Mouse (Mus musculus) retina, embryonic 14.5 days (tissue): ENCODE measurements around the gene Coa7.
"Not testable (repeated sequence)": the region's sequence is repeated elsewhere in the genome, so short reads cannot be mapped to it uniquely, and the experiment has no call there.

Experiments used
- DNase-seq: peaks from one replicate; pipeline ENCODE4 v3.0.0-alpha.2; 2015; ENCODE audit warnings: low spot score

Coa7 gene

DNA sequence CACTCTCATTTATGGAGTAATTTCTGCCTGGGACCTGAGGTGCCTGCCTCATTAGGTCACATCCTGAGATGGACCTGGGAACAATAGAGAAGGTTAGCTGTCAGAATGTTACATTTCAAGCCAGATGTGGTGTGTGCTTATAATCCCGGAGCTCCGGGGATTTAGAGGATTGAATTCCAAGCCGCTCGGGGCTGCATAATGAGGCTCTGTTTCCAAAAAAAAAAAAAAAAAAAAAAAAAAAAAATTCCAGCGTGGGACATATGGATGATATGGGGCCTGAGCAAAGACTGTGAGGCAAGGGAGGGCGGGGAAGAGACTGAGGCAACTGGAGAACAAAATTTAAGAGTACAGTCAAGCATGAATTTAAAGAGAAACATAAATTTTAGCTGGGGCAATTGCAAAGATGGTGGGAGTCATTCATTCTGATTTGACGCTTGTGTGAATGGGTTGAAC is 16.7 kb downstream of the Coa7 start:
- DNase-seq: peak; percentile 35

DNA sequence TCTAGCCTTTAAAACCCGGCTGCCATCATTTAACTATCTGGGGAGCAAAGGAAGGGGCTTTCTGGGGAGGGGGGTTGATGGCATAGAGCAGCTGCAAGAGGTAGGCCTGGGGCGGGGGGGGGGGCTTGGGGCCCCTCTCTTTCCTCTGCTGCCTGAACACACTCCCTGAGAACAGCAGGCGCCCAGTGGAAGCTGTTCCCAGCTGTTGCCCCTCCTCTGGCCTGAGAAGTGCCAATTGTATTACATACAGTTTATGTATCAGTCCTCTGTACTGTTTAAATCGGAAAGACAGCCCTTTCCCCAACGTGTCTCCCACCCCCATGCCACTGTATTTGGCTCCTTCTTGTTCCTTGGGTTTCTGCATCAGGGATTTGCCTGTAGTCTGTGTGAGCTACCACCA is 17.9 kb downstream of the Coa7 start:
- DNase-seq: no peak

DNA sequence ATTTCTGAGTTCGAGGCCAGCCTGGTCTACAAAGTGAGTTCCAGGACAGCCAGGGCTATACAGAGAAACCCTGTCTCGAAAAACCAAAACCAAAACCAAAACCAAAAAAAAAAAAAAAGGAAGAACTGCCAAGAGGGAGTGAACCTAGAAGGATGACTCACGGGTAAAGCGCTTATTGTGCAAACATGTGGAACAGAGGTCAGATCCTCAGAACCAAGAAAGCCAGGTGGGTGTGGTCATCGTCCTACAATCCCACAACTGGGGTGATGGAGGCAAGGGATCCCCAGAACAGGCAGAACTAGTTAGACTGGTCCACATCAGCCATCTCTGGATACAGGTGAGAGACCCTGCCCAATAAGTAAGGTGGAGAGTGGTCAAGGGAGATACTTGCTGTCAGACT is 19.2 kb downstream of the Coa7 start:
- DNase-seq: no peak

GRCm38 (mm10) chr4:108348256-108348875 is 20.4 kb downstream of the Coa7 start:
- no peak for DNase-seq

DNA sequence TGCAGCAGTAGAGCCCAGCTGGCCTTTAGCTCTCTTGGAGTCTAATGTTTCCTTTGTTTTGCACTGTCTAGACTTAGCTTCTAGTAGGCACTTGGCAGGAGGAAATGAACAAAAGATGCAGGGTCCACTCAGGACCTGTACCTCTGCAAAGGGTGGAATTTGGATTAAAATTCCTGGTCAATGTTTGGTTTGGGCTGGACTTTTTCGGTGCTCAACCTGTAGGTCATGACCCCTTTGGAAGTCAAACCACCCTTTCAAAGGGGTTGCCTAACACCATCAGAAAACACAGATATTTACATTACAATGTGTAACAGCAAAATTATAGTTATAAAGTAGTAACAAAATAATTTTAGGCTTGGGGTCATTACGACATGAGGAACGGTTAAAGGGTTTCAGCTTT is 21.1 kb downstream of the Coa7 start:
- no peak for DNase-seq

- DNase-seq: no peak
Measured at GRCm38 (mm10) chr4:108349836-108350547, 22.1 kb downstream of the Coa7 start.

DNA sequence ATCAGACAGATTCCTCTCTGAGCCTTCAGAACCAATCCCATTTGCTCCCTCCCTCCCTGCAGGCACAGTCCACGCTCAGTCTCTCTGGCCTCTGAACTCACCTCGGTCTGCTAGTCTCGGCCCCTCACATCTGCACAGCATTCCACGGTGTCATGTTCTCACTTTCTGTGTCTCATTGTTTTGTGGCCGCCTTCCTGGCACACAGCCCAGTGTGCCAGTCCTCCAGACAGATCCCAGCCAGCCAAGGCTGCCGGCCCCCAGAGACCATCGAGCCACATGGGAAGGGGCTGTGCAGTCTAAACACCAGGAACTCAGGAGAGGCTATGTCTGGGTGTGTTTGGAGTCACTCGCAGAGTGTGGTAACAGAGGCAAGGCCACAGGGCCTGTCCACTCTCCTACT is 22.9 kb downstream of the Coa7 start:
- DNase-seq: peak; percentile 60

DNA sequence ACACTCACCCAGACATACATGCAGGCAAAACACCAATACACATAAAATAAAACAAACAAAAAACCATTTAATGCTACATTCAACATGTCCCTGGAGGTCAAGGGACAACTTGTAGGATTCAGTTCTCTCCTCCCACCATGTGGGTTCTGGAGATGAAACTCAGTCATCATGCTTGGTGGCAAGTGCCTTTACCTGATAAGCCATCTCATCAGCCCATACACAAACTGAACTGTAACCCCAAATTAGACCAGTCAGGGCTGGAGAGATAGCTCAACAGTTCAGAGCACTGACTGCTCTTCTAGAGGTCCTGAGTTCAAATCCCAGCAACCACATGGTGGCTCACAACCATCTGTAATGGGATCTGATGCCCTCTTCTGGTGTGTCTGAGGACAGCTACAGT is 25.7 kb downstream of the Coa7 start:
- not testable (repeated sequence) for DNase-seq

GRCm38 (mm10) chr4:108357458-108357857 is 29.5 kb downstream of the Coa7 start:
- no peak for DNase-seq

GRCm38 (mm10) chr4:108358498-108358897 is 30.6 kb downstream of the Coa7 start:
- no peak for DNase-seq

DNA sequence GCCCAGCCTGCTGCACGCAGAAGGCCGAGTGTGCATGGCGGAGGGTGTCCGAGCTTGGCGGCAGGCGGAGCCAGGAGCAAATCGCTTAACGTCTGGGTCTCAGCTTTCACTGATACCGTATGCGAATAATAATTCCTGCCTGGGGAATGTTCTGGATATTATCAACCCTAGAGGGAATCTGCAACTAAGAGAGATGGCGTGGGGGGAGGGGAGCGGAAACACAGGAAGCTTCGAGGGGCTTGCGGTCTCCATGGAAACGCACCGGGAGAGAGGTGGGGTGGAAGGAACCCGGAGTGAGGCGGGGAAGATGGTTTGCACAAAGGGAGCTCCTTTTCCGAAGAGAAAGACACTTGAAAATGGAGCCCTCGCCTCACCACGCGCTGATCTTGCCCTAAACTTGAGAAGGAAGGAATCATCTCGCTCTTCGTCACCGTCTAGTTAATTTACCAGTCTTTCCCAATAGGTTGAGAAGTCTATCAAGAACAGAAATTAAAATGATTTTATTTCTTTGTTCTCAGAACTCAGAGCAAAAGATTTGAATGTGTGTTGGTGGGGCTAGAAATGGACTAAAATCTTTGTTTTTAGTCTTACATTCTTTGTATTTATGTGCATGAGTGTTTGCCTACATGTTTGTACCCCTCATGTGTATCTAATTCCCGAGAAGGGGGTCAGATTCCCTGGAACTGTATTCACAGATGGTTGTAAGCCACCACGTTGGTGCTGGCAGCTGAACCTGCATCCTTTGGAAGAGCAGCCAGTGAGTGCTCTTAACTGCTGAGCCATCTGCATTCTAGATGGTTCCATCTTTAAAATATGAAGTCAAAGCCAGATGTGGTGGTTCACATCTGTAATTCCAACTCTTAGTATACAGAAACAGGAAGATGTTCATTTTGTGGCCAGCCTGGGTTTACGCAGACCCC is 32.5 kb downstream of the Coa7 start:
- peak; percentile 93 for DNase-seq

DNA sequence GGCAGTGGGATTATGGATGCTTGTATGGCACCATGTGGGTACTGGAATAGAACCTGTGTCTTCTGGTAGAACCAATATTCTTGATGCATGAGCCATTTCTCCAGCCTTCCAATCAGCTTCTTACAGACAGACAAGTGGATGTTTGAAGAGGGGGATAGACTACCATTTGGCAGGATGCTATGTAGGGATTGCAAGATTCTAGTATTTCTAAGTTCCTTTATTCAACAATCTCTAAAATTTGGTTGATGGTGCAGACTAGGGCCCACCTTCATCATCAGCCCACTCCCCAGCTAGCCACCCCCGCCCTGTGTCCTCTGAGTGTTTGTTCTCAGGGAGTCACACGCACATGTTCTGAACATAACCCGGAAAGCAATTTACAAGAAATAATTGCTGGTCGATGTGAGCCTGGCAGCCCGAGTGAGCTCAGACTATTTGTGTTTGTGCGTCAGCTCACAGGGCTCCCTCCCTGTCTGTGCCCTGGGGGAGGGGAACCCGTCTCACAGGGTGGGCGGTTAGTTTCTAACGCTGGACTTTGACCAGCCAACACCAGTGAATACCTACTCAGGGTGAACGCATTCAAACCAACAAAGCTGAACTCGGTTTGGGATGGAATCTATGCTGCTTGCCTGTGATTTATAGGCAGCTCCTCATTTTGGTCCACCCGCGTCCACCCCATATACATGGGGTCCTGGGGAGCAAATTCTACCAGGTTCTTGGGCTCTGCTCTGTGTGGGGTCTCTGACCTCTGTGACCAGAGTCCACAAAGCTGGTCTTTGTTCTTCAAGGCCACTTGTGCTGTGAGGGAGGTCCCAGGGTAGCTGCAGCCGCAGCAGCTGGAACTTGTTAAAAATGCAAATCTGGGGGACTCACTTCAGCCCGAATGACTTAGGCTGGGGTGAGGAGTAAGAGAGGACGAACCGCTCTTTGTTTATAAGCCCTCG is 34.7 kb downstream of the Coa7 start:
- peak; percentile 82 for DNase-seq

DNA sequence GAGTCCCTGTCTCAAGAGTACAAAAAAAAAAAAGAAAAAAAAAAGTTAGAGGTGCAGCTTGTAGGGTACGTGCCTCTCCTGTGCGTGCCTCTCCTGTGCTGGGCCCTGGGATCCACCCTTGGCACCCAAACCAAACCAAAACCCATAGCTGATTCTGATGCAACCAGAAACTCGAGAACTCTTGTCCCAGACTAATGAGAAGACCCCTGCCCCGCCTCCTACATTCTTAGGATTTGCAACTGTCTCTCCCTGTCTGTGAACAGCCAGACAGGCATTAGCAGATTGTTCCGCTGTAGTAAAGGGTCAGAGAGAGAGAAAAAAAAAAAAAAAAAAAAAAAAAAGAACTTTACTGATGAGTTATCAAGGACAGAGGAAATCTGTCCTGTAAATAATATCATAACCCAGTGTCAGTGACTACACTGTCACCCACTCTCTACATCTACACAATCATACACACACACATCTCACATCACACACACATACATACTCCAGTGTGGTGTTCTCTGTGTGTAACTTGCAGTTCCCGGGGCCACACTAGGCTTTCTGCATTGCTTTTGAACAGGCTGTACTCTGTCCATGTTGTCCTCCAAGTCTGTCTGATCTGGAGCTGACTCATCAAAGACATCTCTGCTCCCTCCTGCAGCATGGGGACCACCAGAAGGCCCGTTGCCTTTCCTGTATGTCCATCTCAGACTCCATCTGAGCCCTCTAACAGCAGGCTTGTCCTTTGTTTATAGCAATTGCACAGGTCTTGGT is 35.6 kb downstream of the Coa7 start:
- peak; percentile 67 for DNase-seq

GRCm38 (mm10) chr4:108364111-108364476 is 36.2 kb downstream of the Coa7 start:
- DNase-seq: no peak

- DNase-seq: no peak
Measured at GRCm38 (mm10) chr4:108369254-108369653, 41.3 kb downstream of the Coa7 start.

GRCm38 (mm10) chr4:108370409-108370808 is 42.5 kb downstream of the Coa7 start:
- DNase-seq: no peak

GRCm38 (mm10) chr4:108371421-108371820 is 43.5 kb downstream of the Coa7 start:
- no peak for DNase-seq

DNA sequence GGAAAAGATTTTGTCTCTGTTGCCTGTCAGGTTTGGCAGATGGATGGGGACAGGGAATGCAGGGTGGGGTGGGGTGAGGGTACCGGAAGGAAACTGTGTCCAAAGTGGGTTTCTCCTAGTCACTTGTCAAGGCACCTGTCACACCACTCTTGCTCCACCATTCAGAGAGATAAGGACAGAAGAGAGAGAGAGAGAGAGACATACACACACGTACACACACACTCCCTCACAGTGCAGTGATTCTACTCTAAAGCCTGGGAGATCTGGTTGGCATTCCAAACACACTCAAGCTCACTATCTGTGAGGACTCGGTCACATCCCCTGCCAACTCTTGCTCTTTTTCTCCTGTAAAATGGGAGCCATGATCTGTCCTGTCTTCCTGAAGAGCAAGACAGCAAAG is 44.2 kb downstream of the Coa7 start:
- DNase-seq: no peak

DNA sequence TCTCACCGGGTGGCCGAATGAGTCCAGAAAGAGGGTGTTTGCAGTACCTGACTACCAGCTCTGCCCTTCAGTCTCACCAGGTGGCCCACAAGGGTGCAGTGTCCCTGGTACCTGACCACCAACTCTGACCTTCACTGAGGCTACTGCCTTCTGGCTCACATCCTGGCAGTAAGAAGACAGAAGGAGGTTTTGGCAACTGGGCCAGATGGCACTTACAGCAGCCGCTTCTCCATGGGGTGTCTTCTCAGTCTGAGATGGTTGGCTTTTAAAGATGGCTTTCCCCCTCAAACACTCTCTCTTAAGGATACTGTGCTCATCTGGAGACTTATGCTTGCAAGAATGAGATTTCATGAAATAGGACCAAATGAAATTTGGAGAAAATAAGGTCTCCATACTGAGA is 51.5 kb downstream of the Coa7 start:
- DNase-seq: no peak

DNA sequence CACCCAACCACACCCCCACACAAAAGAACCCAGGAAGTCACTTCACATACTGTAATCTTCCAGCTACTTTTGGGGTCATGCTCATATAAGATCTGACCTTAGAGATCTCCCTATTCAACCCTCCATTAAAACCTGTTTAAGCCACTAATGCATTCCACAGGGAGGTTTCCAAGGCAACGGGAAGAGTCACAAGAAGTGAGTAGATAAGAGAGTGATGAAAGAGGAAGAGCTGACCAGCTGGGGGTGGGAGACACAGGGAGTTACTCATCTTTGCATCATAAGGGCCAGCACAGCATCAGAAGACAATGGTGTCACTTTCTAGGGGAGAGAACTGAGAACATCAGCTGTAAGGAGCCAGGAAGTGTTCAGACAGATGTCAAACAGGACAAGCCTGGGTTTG is 52.2 kb downstream of the Coa7 start:
- DNase-seq: peak; percentile 7

- peak; percentile 59 for DNase-seq
Measured at GRCm38 (mm10) chr4:108383183-108383714, 55.3 kb downstream of the Coa7 start, which contains the start of gene Shisal2a. Gene Shisal2a (minus strand): TSS chr4:108383349.
